Mouse (Mus musculus): ENCODE measurements around the gene Trim62. TPM values are rescaled to one million over a fixed set of nuclear protein-coding genes. Genes with fewer than 3 reads are reported as not detected.

The Trim62 gene
- polyA plus RNA-seq, 1 experiment from 2014 or later = 2.1 TPM

DNA sequence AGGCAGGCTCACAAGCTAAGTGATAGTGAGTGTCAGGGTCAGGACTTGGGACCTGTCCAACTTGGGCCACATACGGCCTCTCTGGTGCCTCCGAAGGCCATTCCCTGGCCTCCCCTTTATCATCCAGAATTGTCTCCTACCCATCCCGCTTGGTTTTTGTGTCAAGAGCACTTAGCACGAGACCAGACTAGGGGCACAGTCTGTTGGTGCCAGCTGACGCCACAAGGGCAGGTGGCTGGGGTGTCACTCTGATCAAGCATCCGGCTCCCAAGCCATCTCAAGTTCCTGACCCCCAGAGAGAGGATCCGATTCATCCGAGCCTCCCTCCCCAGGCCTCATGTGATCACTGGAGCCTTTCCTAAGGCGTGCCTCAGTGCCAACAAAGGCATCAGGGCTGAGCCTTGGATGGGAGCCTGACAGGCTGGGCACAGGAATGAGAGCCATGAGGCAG, 4.3 kb downstream of the Trim62 start:
- ATAC-seq = no peak
- Histone ChIP-seq H3K4me3 (ENCODE audit: low read depth, low read length) (no peak overlapping the region), H3K27ac (ENCODE audit: low read depth, low read length) (no peak overlapping the region), H3K9me3 (ENCODE audit: control insufficient read depth) (no peaks in the 10 kb centered on the region), H3K9ac (ENCODE audit: low read depth, low read length) (no peak overlapping the region), H3K36me3 (ENCODE audit: control insufficient read depth, insufficient read depth) (no peaks in the 10 kb centered on the region), H3K4me2 (replicated peaks; ENCODE audit: low read depth) (no peak overlapping the region), H3K4me1 (replicated peaks; ENCODE audit: control insufficient read depth, insufficient read depth, low read length) (peaks cover 10% of the 10 kb centered on the region; the same call in 1 of the 2 replicates), H3K27me3 (replicated peaks; ENCODE audit: control insufficient read depth, insufficient read depth, low read length) (no peaks in the 10 kb centered on the region)
- TF ChIP-seq CTCF (IDR thresholded peaks at IDR 0.05; ENCODE audit: low read depth) = no peak
- 78% methylated on average over 9 of the region's 9 CpGs for WGBS

GRCm38 (mm10) chr4:128888436-128888990, 5.1 kb downstream of the Trim62 start:
- Histone ChIP-seq H3K9ac (ENCODE audit: low read depth, low read length) (no peak overlapping the region), H3K27me3 (replicated peaks; ENCODE audit: control insufficient read depth, insufficient read depth, low read length) (no peaks in the 10 kb centered on the region), H3K36me3 (ENCODE audit: control insufficient read depth, insufficient read depth) (no peaks in the 10 kb centered on the region), H3K9me3 (ENCODE audit: control insufficient read depth) (no peaks in the 10 kb centered on the region), H3K4me1 (replicated peaks; ENCODE audit: control insufficient read depth, insufficient read depth, low read length) (peaks cover 8% of the 10 kb centered on the region; the same call in 1 of the 2 replicates), H3K4me2 (replicated peaks; ENCODE audit: low read depth) (no peak overlapping the region), H3K27ac (ENCODE audit: low read depth, low read length) (no peak overlapping the region), H3K4me3 (ENCODE audit: low read depth, low read length) (no peak overlapping the region)
- no peak for ATAC-seq
- no peak for TF ChIP-seq CTCF (IDR thresholded peaks at IDR 0.05; ENCODE audit: low read depth)
- WGBS = 86% methylated on average over 6 of the region's 6 CpGs

- Histone ChIP-seq H3K36me3 (ENCODE audit: control insufficient read depth, insufficient read depth) (no peaks in the 10 kb centered on the region), H3K4me1 (replicated peaks; ENCODE audit: control insufficient read depth, insufficient read depth, low read length) (no peaks in the 10 kb centered on the region), H3K27me3 (replicated peaks; ENCODE audit: control insufficient read depth, insufficient read depth, low read length) (no peaks in the 10 kb centered on the region), H3K4me3 (ENCODE audit: low read depth, low read length) (no peak overlapping the region), H3K27ac (ENCODE audit: low read depth, low read length) (no peak overlapping the region), H3K9me3 (ENCODE audit: control insufficient read depth) (no peaks in the 10 kb centered on the region), H3K4me2 (replicated peaks; ENCODE audit: low read depth) (no peak overlapping the region), H3K9ac (ENCODE audit: low read depth, low read length) (no peak overlapping the region)
- WGBS = 81% methylated on average over 12 of the region's 12 CpGs
- ATAC-seq = no peak
- TF ChIP-seq CTCF (IDR thresholded peaks at IDR 0.05; ENCODE audit: low read depth) = no peak
Measured at GRCm38 (mm10) chr4:128889752-128890630, 6.6 kb downstream of the Trim62 start.

DNA sequence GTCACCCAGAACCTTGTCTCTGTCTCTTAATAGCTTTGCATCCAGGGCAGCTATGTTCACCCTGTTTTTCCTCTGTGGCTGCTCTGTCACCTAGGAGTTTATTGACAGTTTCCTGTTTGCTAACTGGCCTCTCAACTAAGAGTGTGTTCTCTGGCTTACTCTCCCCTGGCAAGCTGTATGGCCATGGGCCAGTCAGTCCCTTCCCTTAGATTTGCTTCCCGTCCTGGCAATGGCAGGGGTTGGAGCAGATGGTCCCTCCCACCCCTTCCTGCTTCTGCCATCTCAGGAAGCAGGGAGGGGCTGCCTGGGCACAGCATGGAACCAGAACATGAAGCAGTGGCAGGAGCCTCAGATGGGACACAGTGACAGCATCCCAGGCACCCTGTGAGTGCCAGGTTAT, 7.8 kb downstream of the Trim62 start:
- Histone ChIP-seq H3K27me3 (replicated peaks; ENCODE audit: control insufficient read depth, insufficient read depth, low read length) (no peaks in the 10 kb centered on the region), H3K9me3 (ENCODE audit: control insufficient read depth) (no peaks in the 10 kb centered on the region), H3K4me2 (replicated peaks; ENCODE audit: low read depth) (no peak overlapping the region), H3K4me1 (replicated peaks; ENCODE audit: control insufficient read depth, insufficient read depth, low read length) (no peaks in the 10 kb centered on the region), H3K27ac (ENCODE audit: low read depth, low read length) (no peak overlapping the region), H3K9ac (ENCODE audit: low read depth, low read length) (no peak overlapping the region), H3K36me3 (ENCODE audit: control insufficient read depth, insufficient read depth) (no peaks in the 10 kb centered on the region), H3K4me3 (ENCODE audit: low read depth, low read length) (no peak overlapping the region)
- no peak for ATAC-seq
- TF ChIP-seq CTCF (IDR thresholded peaks at IDR 0.05; ENCODE audit: low read depth) = no peak
- 13% methylated on average over 1 of the region's 1 CpGs for WGBS

DNA sequence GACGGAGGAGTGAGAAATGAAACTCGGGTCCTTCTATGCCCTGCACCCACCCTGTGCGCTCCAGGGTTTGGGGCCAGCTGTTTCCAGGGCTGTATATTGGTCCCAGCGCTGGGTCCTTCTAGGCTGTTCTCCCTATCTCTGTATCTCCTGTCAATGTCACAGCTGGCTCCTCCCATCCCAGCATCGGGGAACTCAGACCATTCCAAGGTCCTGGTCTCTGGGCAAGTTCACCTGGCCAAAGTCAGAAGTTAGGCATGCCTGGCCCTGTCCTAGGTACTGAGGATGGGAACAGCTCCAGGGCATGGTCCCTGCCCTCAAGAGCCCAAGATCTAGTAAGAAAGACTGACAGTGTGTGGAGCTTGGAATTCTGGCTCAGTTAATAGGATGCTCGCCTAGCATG, 8.4 kb downstream of the Trim62 start:
- H3K36me3 ChIP-seq (ENCODE audit: control insufficient read depth, insufficient read depth) = no peaks in the 10 kb centered on the region
- WGBS = 75% methylated on average over 6 of the region's 6 CpGs
- no peak overlapping the region for H3K27ac ChIP-seq (ENCODE audit: low read depth, low read length)
- H3K4me2 ChIP-seq (replicated peaks; ENCODE audit: low read depth) = no peak overlapping the region
- no peak overlapping the region for H3K9ac ChIP-seq (ENCODE audit: low read depth, low read length)
- TF ChIP-seq CTCF (IDR thresholded peaks at IDR 0.05; ENCODE audit: low read depth) = no peak
- no peaks in the 10 kb centered on the region for H3K27me3 ChIP-seq (replicated peaks; ENCODE audit: control insufficient read depth, insufficient read depth, low read length)
- no peaks in the 10 kb centered on the region for H3K9me3 ChIP-seq (ENCODE audit: control insufficient read depth)
- H3K4me1 ChIP-seq (replicated peaks; ENCODE audit: control insufficient read depth, insufficient read depth, low read length) = no peaks in the 10 kb centered on the region
- no peak overlapping the region for H3K4me3 ChIP-seq (ENCODE audit: low read depth, low read length)
- ATAC-seq = no peak

GRCm38 (mm10) chr4:128892188-128892587, 8.8 kb downstream of the Trim62 start:
- 87% methylated on average over 6 of the region's 6 CpGs for WGBS
- no peak for ATAC-seq
- Histone ChIP-seq H3K4me3 (ENCODE audit: low read depth, low read length) (no peak overlapping the region), H3K36me3 (ENCODE audit: control insufficient read depth, insufficient read depth) (no peaks in the 10 kb centered on the region), H3K4me1 (replicated peaks; ENCODE audit: control insufficient read depth, insufficient read depth, low read length) (no peaks in the 10 kb centered on the region), H3K27ac (ENCODE audit: low read depth, low read length) (no peak overlapping the region), H3K4me2 (replicated peaks; ENCODE audit: low read depth) (no peak overlapping the region), H3K9me3 (ENCODE audit: control insufficient read depth) (no peaks in the 10 kb centered on the region), H3K9ac (ENCODE audit: low read depth, low read length) (no peak overlapping the region), H3K27me3 (replicated peaks; ENCODE audit: control insufficient read depth, insufficient read depth, low read length) (no peaks in the 10 kb centered on the region)
- no peak for TF ChIP-seq CTCF (IDR thresholded peaks at IDR 0.05; ENCODE audit: low read depth)

All from intestine, postnatal 0 days (tissue).